ENCODE assay signal across 21 mouse cellular contexts in genomic region chr9:37540701-37541575, GRCm38 (mm10). TPM values are rescaled to one million over a fixed set of nuclear protein-coding genes. Genes with fewer than 3 reads are reported as not detected.
DNase-seq lines count a peak whose midpoint lies in the region; ATAC-seq and TF ChIP-seq lines count a peak whose summit lies in the region.
"Had no signal": no experiment of that assay in that cellular context is flagged by ENCODE, and none has a peak within 500 bp of the region (broad histone marks: within the 10 kb centered on the region; RNA-seq: fewer than 3 reads in every experiment).

No protein-coding gene starts in this region.

- H3K27ac ChIP-seq in heart, embryonic 16.5 days (ENCODE audit: low read length), result peak overlapping the region; percentile 67
- H3K27ac ChIP-seq in heart, embryonic 11.5 days (ENCODE audit: low read depth, low read length), result no peak overlapping the region
- H3K27ac ChIP-seq in cortical plate, adult 2 months (ENCODE audit: insufficient read depth, low read length), result no peak overlapping the region
- H3K27ac ChIP-seq: hindbrain, embryonic 14.5 days; intestine, embryonic 15.5 days; limb, embryonic 13.5 days; midbrain, embryonic 10.5 days; neural tube, embryonic 13.5 days had no signal

- TF ChIP-seq CTCF in cortical plate, adult 2 months (IDR thresholded peaks at IDR 0.05; ENCODE audit: extremely low read depth, insufficient read depth, low read length), result no peak

- WGBS in heart, embryonic 16.5 days, result 76% methylated on average over 6 of the region's 6 CpGs
- 78% methylated on average over 6 of the region's 6 CpGs for WGBS in heart, embryonic 11.5 days (ENCODE audit: insufficient replicate concordance)

- peak; percentile 36; the same call in 1 of the 2 replicates for TF ChIP-seq POLR2A in cortical plate, adult 2 months (IDR thresholded peaks at IDR 0.05; ENCODE audit: extremely low read depth, insufficient read depth, low read length)

- H3K4me2 ChIP-seq in heart, embryonic 16.5 days (ENCODE audit: low read depth, low read length), result no peak overlapping the region
- no peak overlapping the region for H3K4me2 ChIP-seq in heart, embryonic 11.5 days
- H3K4me2 ChIP-seq: hindbrain, embryonic 14.5 days; intestine, embryonic 15.5 days; limb, embryonic 13.5 days; neural tube, embryonic 13.5 days had no signal

- H3K36me3 ChIP-seq in heart, embryonic 16.5 days (ENCODE audit: control insufficient read depth, insufficient read depth), result no peaks in the 10 kb centered on the region
- H3K36me3 ChIP-seq in heart, embryonic 11.5 days (ENCODE audit: control insufficient read depth, insufficient read depth, low read length), result no peaks in the 10 kb centered on the region
- H3K36me3 ChIP-seq: intestine, embryonic 15.5 days; limb, embryonic 13.5 days; midbrain, embryonic 10.5 days; neural tube, embryonic 13.5 days had no signal

- no peak overlapping the region for H3K9ac ChIP-seq in heart, embryonic 16.5 days (ENCODE audit: low read length)
- no peak overlapping the region for H3K9ac ChIP-seq in heart, embryonic 11.5 days (ENCODE audit: low read depth, low read length)
- H3K9ac ChIP-seq: forebrain, postnatal 0 days; hindbrain, embryonic 14.5 days; intestine, embryonic 15.5 days; limb, embryonic 13.5 days; neural tube, embryonic 13.5 days had no signal

- no peaks in the 10 kb centered on the region for H3K9me3 ChIP-seq in heart, embryonic 16.5 days (replicated peaks; ENCODE audit: control insufficient read depth, low read length)
- H3K9me3 ChIP-seq in heart, embryonic 11.5 days (replicated peaks; ENCODE audit: control insufficient read depth, low read length), result no peaks in the 10 kb centered on the region
- H3K9me3 ChIP-seq: intestine, embryonic 15.5 days; limb, embryonic 13.5 days; midbrain, embryonic 10.5 days; neural tube, embryonic 13.5 days had no signal

- intact Hi-C loops in left cerebral cortex, postnatal 25 days (cut with DNase I), result no loop called here

- peaks cover 9% of the 10 kb centered on the region for H3K27me3 ChIP-seq in heart, embryonic 16.5 days (ENCODE audit: control insufficient read depth, insufficient read depth, low read length)
- H3K27me3 ChIP-seq in heart, embryonic 11.5 days (ENCODE audit: control insufficient read depth, insufficient read depth, low read length), result peaks cover 12% of the 10 kb centered on the region
- H3K27me3 ChIP-seq: Patski had no signal

- peak; percentile 32 to 62 for DNase-seq in left cerebral cortex, postnatal 25 days (ENCODE audit: low spot score in 2 of 2)
- DNase-seq in left cerebral cortex, adult 9 months (ENCODE audit: low spot score in 2 of 2), result no peak
- DNase-seq in brain, adult 2 months (ENCODE audit: low read depth, low spot score), result peak; percentile 42
- DNase-seq in yolk sac, embryonic 10.5 days (ENCODE audit: low spot score), result no peak
- DNase-seq: adrenal gland, postnatal 14 days; cerebellum, adult 9-10 months; forebrain, postnatal 0 days; gastrocnemius, postnatal 14 days; kidney, postnatal 36 days; right cerebral cortex, postnatal 25 days; thymus, postnatal 25 days had no signal

- ATAC-seq in heart, embryonic 16.5 days (replicated peaks; ENCODE audit: extremely low read depth, insufficient read depth, low FRiP score), result no peak
- ATAC-seq in heart, embryonic 11.5 days (replicated peaks; ENCODE audit: insufficient number of reproducible peaks, low FRiP score, low TSS enrichment), result no peak
- ATAC-seq: activated CD4-positive, CD25-positive, alpha-beta regulatory T cell, adult 4 months; forebrain, postnatal 0 days; intestine, embryonic 15.5 days; Patski had no signal

- peaks cover 22% of the 10 kb centered on the region for H3K4me1 ChIP-seq in heart, embryonic 16.5 days (ENCODE audit: control insufficient read depth, insufficient read depth, low read length)
- peaks cover 14% of the 10 kb centered on the region for H3K4me1 ChIP-seq in heart, embryonic 11.5 days (ENCODE audit: control insufficient read depth, insufficient read depth, low read length)
- H3K4me1 ChIP-seq in cortical plate, adult 2 months (ENCODE audit: control insufficient read depth, insufficient read depth, low read length), result peaks cover 5% of the 10 kb centered on the region

- no peak overlapping the region for H3K4me3 ChIP-seq in heart, embryonic 16.5 days (ENCODE audit: low read length)
- H3K4me3 ChIP-seq in heart, embryonic 11.5 days (ENCODE audit: low read depth, low read length), result no peak overlapping the region
- H3K4me3 ChIP-seq in cortical plate, adult 2 months (ENCODE audit: insufficient read depth, low read length), result no peak overlapping the region
- H3K4me3 ChIP-seq: intestine, embryonic 15.5 days; limb, embryonic 13.5 days; midbrain, embryonic 10.5 days; neural tube, embryonic 13.5 days had no signal

RNA-seq across cellular contexts. Expression of gene Vsig2, which starts 1.9 kb away (rescaled TPM):
- 2.1 and 5.3 TPM in 2 replicates for polyA plus RNA-seq in heart, embryonic 16.5 days (2015; fragmentation: Nextera tagmentation; extraction: Ambion mirVana)
- polyA plus RNA-seq in heart, embryonic 11.5 days (2014; fragmentation: Nextera tagmentation; extraction: Ambion mirVana), result 1.5 and 1.6 TPM in 2 replicates
- 1 to 10 TPM; 3.5 to 4.4 TPM for total RNA-seq in left cerebral cortex, postnatal 25 days (2021)
- polyA plus RNA-seq in cortical plate, adult 2 months (2012; rRNA removed), result 6.6 and 7.6 TPM in 2 replicates
- polyA plus RNA-seq: activated CD4-positive, CD25-positive, alpha-beta regulatory T cell, adult 4 months had no signal

RNA-seq across cellular contexts. Expression of gene Nrgn, which starts 11.8 kb away (rescaled TPM):
- 3.4 and 4.3 TPM in 2 replicates for polyA plus RNA-seq in heart, embryonic 16.5 days (2015; fragmentation: Nextera tagmentation; extraction: Ambion mirVana)
- 4.8 and 5.2 TPM in 2 replicates for polyA plus RNA-seq in heart, embryonic 11.5 days (2014; fragmentation: Nextera tagmentation; extraction: Ambion mirVana)
- total RNA-seq in left cerebral cortex, postnatal 25 days (2021), result 1,000 to 10,000 TPM; 2,274 to 2,374 TPM
- polyA plus RNA-seq in cortical plate, adult 2 months (2012; rRNA removed), result 2,488 and 2,563 TPM in 2 replicates

RNA-seq across cellular contexts. Expression of gene Esam, which starts 13.1 kb away (rescaled TPM):
- polyA plus RNA-seq in heart, embryonic 16.5 days (2015; fragmentation: Nextera tagmentation; extraction: Ambion mirVana), result 92.1 and 101 TPM in 2 replicates
- 45.4 and 59.6 TPM in 2 replicates for polyA plus RNA-seq in heart, embryonic 11.5 days (2014; fragmentation: Nextera tagmentation; extraction: Ambion mirVana)
- total RNA-seq in left cerebral cortex, postnatal 25 days (2021), result 10 to 100 TPM; 20.2 to 21.6 TPM
- polyA plus RNA-seq in cortical plate, adult 2 months (2012; rRNA removed), result 35.1 and 36.6 TPM in 2 replicates

RNA-seq across cellular contexts. Expression of gene Siae, which starts 14.6 kb away (rescaled TPM):
- 9.2 and 10.9 TPM in 2 replicates for polyA plus RNA-seq in heart, embryonic 16.5 days (2015; fragmentation: Nextera tagmentation; extraction: Ambion mirVana)
- 7.8 and 10.6 TPM in 2 replicates for polyA plus RNA-seq in heart, embryonic 11.5 days (2014; fragmentation: Nextera tagmentation; extraction: Ambion mirVana)
- total RNA-seq in left cerebral cortex, postnatal 25 days (2021), result 10 to 100 TPM; 20.3 to 24.2 TPM
- 22.2 and 24.2 TPM in 2 replicates for polyA plus RNA-seq in cortical plate, adult 2 months (2012; rRNA removed)

RNA-seq across cellular contexts. Expression of gene Msantd2, which starts 51.8 kb away (rescaled TPM):
- 11.1 and 11.4 TPM in 2 replicates for polyA plus RNA-seq in heart, embryonic 16.5 days (2015; fragmentation: Nextera tagmentation; extraction: Ambion mirVana)
- polyA plus RNA-seq in heart, embryonic 11.5 days (2014; fragmentation: Nextera tagmentation; extraction: Ambion mirVana), result 20.2 and 20.5 TPM in 2 replicates
- total RNA-seq in left cerebral cortex, postnatal 25 days (2021), result 10 to 100 TPM; 20.9 to 23.0 TPM
- polyA plus RNA-seq in cortical plate, adult 2 months (2012; rRNA removed), result 35.4 and 36.7 TPM in 2 replicates

Comparison
In these comparisons a context has a peak if more than half of its experiments do, and no peak if none do; other contexts are left out.
1. DNase-seq: peak in left cerebral cortex, postnatal 25 days (2 of 2) and brain, adult 2 months (single experiment); none in left cerebral cortex, adult 9 months (0 of 2) and yolk sac, embryonic 10.5 days (single experiment).
2. RNA of gene Nrgn, which starts 11.8 kb away (polyA plus RNA-seq): 2,488 to 2,563 TPM in cortical plate, adult 2 months; 4.8 to 5.2 TPM in heart, embryonic 11.5 days and 3.4 to 4.3 TPM in heart, embryonic 16.5 days; every median in the first group is over 100 times any median in the second.